Comparison of ENCODE assay signal across 24 mouse cellular contexts in the genomic region with DNA sequence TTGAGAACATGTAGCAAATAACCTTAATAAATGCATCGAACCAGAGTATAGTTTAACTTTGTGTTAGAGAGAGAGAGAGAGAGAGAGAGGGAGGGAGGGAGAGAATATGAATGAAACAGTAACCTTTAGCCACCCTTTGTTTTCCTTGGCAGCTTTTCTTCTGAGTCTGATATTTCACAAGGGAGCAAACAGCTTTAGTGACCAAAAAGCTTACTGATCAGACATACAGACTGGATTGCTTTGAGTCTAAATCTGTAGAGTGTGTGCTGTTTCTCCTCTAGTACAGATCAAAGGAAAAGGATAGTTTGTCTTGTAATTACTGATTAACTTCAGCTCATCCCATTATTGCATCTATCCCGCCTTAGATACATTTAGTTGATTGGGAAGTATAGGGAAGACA. TPM values are rescaled to one million over a fixed set of nuclear protein-coding genes. Genes with fewer than 3 reads are reported as not detected.
A peak's percentile ranks its signal among the peaks of the same experiment; 100 is the strongest.
DNase-seq lines count a peak whose midpoint lies in the region; ATAC-seq and TF ChIP-seq lines count a peak whose summit lies in the region.
"Had no signal": no experiment of that assay in that cellular context is flagged by ENCODE, and none has a peak within 500 bp of the region (broad histone marks: within the 10 kb centered on the region; RNA-seq: fewer than 3 reads in every experiment).

No protein-coding gene starts in this region.

- H3K27me3 ChIP-seq in kidney, embryonic 15.5 days = no peaks in the 10 kb centered on the region
- H3K27me3 ChIP-seq in myocyte (ENCODE audit: control insufficient read depth, insufficient read depth, insufficient read length) = no peaks in the 10 kb centered on the region
- H3K27me3 ChIP-seq: forebrain, embryonic 12.5 days; hindbrain, embryonic 15.5 days; midbrain, embryonic 13.5 days; Patski; stomach, embryonic 15.5 days had no signal

- ATAC-seq in kidney, embryonic 15.5 days (replicated peaks; ENCODE audit: low FRiP score) = no peak; the same call in 1 of the 2 replicates
- ATAC-seq: inflammation-experienced regulatory T-cells, adult 6 months; midbrain, embryonic 13.5 days; Patski had no signal

- WGBS in kidney, embryonic 15.5 days = 61% methylated on average over 2 of the region's 2 CpGs

- 0 out of 2 replicates have a peak, but pooled peaks cover 3% of the 10 kb centered on the region for H3K36me3 ChIP-seq in kidney, embryonic 15.5 days
- no peaks in the 10 kb centered on the region for H3K36me3 ChIP-seq in myocyte (ENCODE audit: control insufficient read depth, insufficient read depth)
- H3K36me3 ChIP-seq: hindbrain, embryonic 15.5 days; midbrain, embryonic 13.5 days; stomach, embryonic 15.5 days had no signal

- H3K9me3 ChIP-seq in kidney, embryonic 15.5 days (replicated peaks) = no peaks in the 10 kb centered on the region
- H3K9me3 ChIP-seq: forebrain, embryonic 12.5 days; G1E; hindbrain, embryonic 10.5 days; hindbrain, embryonic 15.5 days; midbrain, embryonic 13.5 days; stomach, embryonic 15.5 days had no signal

- H3K27ac ChIP-seq in kidney, embryonic 15.5 days = no peak overlapping the region
- H3K27ac ChIP-seq: forebrain, embryonic 12.5 days; hindbrain, embryonic 10.5 days; hindbrain, embryonic 15.5 days; liver, embryonic 14.5 days; macrophage; midbrain, embryonic 13.5 days; stomach, embryonic 15.5 days had no signal

- no peak overlapping the region for H3K4me2 ChIP-seq in kidney, embryonic 15.5 days
- peak overlapping the region; percentile 34 for H3K4me2 ChIP-seq in myocyte (ENCODE audit: low read depth)
- H3K4me2 ChIP-seq: forebrain, embryonic 12.5 days; hindbrain, embryonic 15.5 days; midbrain, embryonic 13.5 days; stomach, embryonic 15.5 days had no signal

- TF ChIP-seq POLR2A in myocyte (IDR thresholded peaks at IDR 0.05; ENCODE audit: insufficient read length, low read depth) = no peak

- H3ac ChIP-seq in myocyte (ENCODE audit: control insufficient read depth, insufficient read length) = no peak overlapping the region

- H3K9ac ChIP-seq in kidney, embryonic 15.5 days = no peak overlapping the region
- H3K9ac ChIP-seq: forebrain, embryonic 12.5 days; hindbrain, embryonic 15.5 days; liver, embryonic 14.5 days; midbrain, embryonic 13.5 days; stomach, embryonic 15.5 days had no signal

- H3K79me2 ChIP-seq in myocyte (ENCODE audit: control insufficient read depth, insufficient read depth) = peaks cover 100% of the 10 kb centered on the region

- H3K4me3 ChIP-seq in kidney, embryonic 15.5 days (replicated peaks) = no peak overlapping the region
- H3K4me3 ChIP-seq in myocyte = no peak overlapping the region
- H3K4me3 ChIP-seq: erythroblast, embryonic 14.5 days; forebrain, embryonic 12.5 days; hindbrain, embryonic 10.5 days; hindbrain, embryonic 15.5 days; midbrain, embryonic 13.5 days; stomach, embryonic 15.5 days had no signal

- DNase-seq in kidney, postnatal 14 days = peak; percentile 18
- DNase-seq in 3T3-L1 (ENCODE audit: low read depth, low spot score) (peak; percentile 64), adipocyte (ENCODE audit: low spot score) (peak; percentile 79)
- no peak for DNase-seq in adrenal gland, postnatal 14 days
- DNase-seq: adrenal gland, postnatal 36 days; cerebellum, adult 18-20 months; cerebellum, postnatal 14 days; gastrocnemius, postnatal 10 days; heart, postnatal 14 days; layer of hippocampus, adult 9-11 months; right cerebral cortex, postnatal 25 days had no signal

- H3K4me1 ChIP-seq in kidney, embryonic 15.5 days = peaks cover 22% of the 10 kb centered on the region
- H3K4me1 ChIP-seq: forebrain, embryonic 12.5 days had no signal

TF ChIP-seq in myocyte, 11 proteins besides CTCF, POLR2A, EP300 and RAD21:
- TF ChIP-seq MAX (IDR thresholded peaks at IDR 0.05; ENCODE audit: low read depth) = no peak
- no peak for TF ChIP-seq CEBPB (IDR thresholded peaks at IDR 0.05; ENCODE audit: insufficient read depth, poor library complexity, severe bottlenecking)
- TF ChIP-seq MYOG (IDR thresholded peaks at IDR 0.05; ENCODE audit: control insufficient read depth in 1 of 3, insufficient read depth in 1 of 3, insufficient read length in 2 of 3, low read depth in 2 of 3) = no peak
- no peak for TF ChIP-seq SRF (IDR thresholded peaks at IDR 0.05; ENCODE audit: control insufficient read depth, insufficient read length, low read depth)
- no peak for TF ChIP-seq MYOD1 (IDR thresholded peaks at IDR 0.05; ENCODE audit: control insufficient read depth in 1 of 3, insufficient read length in 2 of 3, low read depth in 2 of 3)
- TF ChIP-seq TCF12 (IDR thresholded peaks at IDR 0.05; ENCODE audit: insufficient read depth, poor library complexity, severe bottlenecking) = no peak
- TF ChIP-seq POLR2AphosphoS2 (IDR thresholded peaks at IDR 0.05; ENCODE audit: insufficient read length, low read depth) = no peak
- no peak for TF ChIP-seq REST (IDR thresholded peaks at IDR 0.05; ENCODE audit: insufficient read depth, insufficient read length)
- no peak for TF ChIP-seq USF1 (IDR thresholded peaks at IDR 0.05; ENCODE audit: low read depth)

RNA-seq across cellular contexts. Expression of a gene that starts 8.0 kb away (rescaled TPM):
- polyA plus RNA-seq in kidney, embryonic 15.5 days (2015; fragmentation: Nextera tagmentation; extraction: Ambion mirVana) = 12.1 and 15.0 TPM in 2 replicates
- 7.1 TPM for polyA plus RNA-seq in myocyte (2012; fragmentation: generic; extraction: Trizol)
- 63.9 and 64.1 TPM in 2 replicates for total RNA-seq in adrenal gland, postnatal 14 days (2021)
